Mouse (Mus musculus) layer of hippocampus, adult 8-10 months (tissue): ENCODE results near the gene Srpx2. TPM values are rescaled to one million over a fixed set of nuclear protein-coding genes. Genes with fewer than 3 reads are reported as not detected.

Source experiments
- DNase-seq, 2 experiments: peaks; one replicate each; pipeline ENCODE4 v3.0.0; 2022; ENCODE audit warnings: low spot score in 2 of 2
- total RNA-seq, 4 experiments: library from RNA; stranded (reverse); gene quantifications; 2 replicates each; pipeline ENCODE4 v1.2.4; 2022

Gene Srpx2
- 1 to 10 TPM in 1 of 4 experiments, under 1 TPM in 3; 0.52 to 1.1 (median 0.90) TPM for total RNA-seq

- no peak for DNase-seq
Observed at GRCm38 (mm10) chrX:133908261-133908660, at the start of gene Srpx2. TSS of gene Srpx2 (plus strand) at chrX:133908426.

- no peak for DNase-seq
Observed at GRCm38 (mm10) chrX:133869743-133870142, 38.5 kb upstream of the Srpx2 start.

DNA sequence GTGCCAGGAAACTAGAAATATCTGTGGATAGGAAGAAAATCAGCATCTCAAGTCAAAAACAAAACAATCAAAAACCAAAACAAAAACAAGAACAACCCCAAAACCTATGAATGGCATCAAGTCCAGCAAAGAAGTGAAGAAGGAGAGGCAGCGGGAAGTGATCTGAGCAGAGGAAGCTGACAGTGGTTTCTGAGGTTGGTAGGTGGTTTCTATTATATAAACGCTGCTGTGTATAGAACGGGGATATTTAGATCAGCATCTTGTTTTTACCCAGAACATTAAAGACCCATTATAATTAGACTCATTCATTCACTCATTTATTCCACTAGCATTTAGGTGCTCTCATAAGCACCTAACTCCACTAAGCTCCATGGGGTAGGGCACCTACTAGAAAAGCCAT is 20.9 kb upstream of the Srpx2 start:
- no peak for DNase-seq

- DNase-seq: no peak
Observed at GRCm38 (mm10) chrX:133888111-133888510, 20.1 kb upstream of the Srpx2 start.

- DNase-seq: peak; percentile 70 to 80
Observed at GRCm38 (mm10) chrX:133898014-133898542, 10.1 kb upstream of the Srpx2 start, which contains the start of gene Tspan6. TSS of gene Tspan6 (minus strand) at chrX:133898429.

DNA sequence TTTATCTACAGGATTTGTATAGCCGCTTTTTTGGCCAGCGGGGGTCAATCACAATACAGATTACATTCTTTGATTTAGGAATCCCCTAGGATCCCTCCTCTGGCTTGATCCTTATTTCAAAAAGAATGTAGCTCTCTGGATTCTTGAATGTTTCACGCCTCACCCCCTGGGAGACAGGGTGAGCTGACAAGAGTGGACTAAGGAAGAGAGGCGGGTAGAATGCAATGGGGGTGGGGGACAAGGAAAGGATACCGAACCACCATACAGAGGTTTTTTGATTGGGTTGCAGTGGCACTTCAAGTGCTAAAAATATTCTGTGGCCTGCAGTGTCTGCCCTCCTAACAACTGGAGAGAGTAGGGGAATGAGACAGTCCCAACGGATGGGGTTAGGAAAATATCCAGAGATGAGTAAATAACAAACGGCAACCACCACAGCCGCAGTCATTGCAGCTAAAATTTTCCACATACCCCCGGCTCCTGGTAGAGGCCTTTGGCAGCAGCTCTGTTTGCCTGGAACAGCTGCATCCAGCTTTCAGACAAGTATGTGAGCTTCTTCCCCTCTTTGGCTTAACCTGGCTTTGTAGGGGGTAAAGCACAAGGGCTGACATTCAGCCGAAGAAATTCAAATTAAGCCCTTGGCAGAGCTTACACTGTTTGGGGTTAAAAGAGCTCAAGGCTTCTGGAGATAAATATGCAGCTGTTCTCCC is 3.3 kb downstream of the Srpx2 start:
- DNase-seq: no peak

DNA sequence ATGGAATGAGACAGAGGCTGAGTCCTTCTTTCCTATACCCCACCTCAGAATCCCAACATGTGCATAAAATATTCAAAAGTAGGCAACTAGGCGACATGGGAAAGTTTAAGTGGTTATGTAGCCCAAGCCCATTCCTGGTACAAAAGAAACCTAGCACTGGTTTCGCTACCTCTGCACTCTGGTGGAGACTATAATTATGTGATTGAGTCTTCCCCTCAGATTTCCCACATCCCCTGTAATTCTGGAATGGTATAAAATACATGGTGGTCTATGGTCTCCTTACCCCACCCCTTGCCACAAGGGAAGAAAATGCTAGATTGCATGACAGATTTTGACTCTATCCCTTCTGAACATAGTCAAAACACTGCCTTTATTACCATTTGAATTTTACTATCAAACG is 4.8 kb downstream of the Srpx2 start:
- no peak for DNase-seq

- no peak for DNase-seq
Observed at GRCm38 (mm10) chrX:133914219-133914618, 6.0 kb downstream of the Srpx2 start.

DNA sequence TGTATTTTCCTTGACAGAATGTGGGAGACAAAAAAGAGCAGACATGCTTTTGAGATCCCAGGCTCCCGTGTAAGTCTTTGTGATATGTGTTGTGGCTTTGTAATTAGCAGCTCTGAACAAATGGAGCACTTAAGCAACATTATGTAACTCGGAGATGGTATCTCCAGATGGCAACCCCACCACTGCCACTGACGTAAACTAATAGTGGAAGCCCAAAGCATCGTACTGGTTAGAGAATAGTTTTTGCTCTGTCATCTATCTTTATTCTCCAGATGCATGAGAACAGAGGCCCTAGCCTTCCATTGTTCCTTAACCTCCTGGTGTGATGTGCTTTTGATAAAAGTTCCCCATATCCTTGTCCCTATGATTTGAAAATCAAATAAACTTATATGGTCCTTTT is 13.0 kb downstream of the Srpx2 start:
- DNase-seq: no peak

DNA sequence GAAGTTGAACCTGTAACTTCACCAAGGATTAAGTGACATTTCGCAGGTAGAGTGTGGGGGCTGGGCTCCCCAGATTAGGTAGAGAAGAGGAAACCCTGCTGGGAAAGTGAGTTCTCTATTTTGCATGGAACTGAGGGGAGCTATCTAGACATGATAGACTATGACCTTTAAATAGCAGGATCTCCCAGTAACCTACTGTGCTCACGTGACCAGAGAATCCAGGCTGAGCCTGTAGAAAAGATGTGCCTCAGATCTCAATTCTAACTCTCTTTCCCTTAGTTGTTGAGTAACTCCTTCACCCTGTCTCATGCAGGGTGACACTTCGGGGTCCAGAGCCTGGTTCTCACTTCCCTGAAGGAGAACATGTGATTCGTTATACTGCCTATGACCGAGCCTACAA is 18.5 kb downstream of the Srpx2 start:
- DNase-seq: no peak

DNA sequence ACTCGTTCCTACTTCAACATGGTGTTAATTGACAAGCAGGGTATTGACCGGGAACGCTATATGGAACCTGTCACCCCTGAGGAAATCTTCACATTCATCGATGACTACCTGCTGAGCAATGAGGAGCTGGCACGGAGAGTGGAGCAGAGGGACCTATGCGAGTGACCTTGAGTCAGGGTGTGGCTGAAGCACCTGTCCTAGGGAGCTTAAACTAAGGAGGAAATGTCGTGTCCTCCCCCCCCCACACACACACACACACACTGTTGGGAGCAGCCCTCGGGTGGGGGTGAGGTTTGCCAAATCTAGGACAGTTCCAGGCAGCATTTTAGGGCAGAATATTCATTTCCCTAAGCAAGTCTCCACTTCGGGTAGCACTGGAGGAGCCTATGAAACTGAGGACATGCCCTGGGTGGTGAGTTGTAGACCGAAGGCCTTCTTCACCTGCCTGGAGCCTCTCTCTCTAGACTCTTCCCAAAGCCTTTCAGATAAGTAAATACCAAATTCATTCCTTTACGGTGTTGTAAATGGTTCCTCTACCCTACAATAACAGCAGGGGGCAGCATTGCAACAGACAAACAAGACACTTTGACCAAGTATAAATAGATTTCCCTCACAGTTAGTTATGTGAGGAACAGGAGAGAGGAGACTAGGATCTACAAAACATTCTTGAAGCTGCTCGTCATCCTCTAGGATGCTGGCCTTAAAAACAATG is 23.2 kb downstream of the Srpx2 start:
- peak in 1 of 2 experiments; percentile 10 for DNase-seq

- no peak for DNase-seq
Observed at GRCm38 (mm10) chrX:133936605-133937225, 28.5 kb downstream of the Srpx2 start.

- no peak for DNase-seq
Observed at GRCm38 (mm10) chrX:133939561-133939960, 31.3 kb downstream of the Srpx2 start.

GRCm38 (mm10) chrX:133947427-133947826 is 39.2 kb downstream of the Srpx2 start:
- DNase-seq: peak; percentile 19 to 50

GRCm38 (mm10) chrX:133954661-133955060 is 46.4 kb downstream of the Srpx2 start:
- DNase-seq: no peak

- no peak for DNase-seq
Observed at GRCm38 (mm10) chrX:133960617-133961016, 52.4 kb downstream of the Srpx2 start.

DNA sequence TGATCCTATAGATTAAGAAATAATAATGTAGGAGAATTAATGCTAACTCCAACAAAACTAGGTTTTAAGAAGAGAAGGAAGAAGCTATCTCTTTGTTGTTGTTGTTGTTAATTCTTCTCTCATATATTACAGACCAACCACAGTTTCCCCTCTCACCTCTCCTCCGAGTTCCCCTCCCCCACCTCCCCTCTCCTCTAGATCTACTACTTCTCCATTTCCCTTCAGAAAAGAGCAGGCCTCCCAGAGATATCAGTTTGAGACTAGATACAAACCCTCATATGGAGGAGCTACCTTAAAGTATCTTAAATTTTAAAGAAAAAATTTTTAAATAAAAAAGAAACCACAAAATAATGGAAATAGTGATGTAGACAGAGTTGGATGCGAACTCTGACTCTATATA is 56.4 kb downstream of the Srpx2 start:
- DNase-seq: no peak

DNA sequence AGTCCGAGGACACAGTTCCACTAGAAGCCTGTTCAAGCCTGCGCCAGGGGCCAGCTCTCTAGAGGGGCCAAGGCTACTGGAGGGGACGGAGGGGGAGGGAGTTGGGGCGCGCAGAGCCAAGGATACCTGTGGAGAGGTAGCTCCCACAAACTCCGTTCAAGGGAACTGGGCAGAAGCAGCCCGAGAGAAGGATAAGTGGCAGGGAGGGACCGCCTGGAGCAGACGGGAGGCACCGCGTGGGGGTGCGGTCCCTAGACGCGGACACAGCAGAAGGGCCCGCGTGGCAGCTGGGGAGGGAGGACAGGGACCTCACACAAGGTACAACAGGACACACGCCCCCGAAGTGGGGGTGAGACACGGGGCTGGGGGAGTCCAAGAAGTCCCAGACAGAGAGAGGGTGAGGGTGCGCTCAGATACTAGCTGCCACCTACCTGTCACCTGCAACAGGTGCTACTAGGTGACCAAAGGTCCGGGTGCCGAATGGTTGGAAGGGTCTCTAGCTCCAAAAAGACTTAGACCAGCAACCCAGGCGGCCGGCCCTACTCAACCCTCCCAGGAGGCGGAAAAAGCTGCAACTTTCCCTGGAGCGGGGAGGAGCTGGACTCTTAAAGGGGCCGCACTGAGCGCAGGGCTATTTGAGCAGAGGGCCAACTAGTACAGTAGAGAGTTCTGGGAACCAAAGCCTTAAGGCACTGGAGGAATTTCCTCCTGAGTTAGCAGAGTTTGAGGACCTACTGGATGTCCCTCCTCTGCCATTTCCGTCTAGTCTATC is 73.2 kb downstream of the Srpx2 start, which contains the start of gene Sytl4:
Gene Sytl4 (minus strand): TSS at position 582 of the 772 bp plus-strand sequence.
- DNase-seq: no peak
